Mouse (Mus musculus) lung, postnatal 0 days (tissue): Measurements from ENCODE around the gene Bahcc1.

Experiments
- CTCF ChIP-seq: IDR thresholded peaks from 2 replicates; pipeline ENCODE4 v1.5.1; 2016; ENCODE audit warnings: antibody characterized with exemption, mild to moderate bottlenecking
- EP300 ChIP-seq: IDR thresholded peaks from 2 replicates; pipeline ENCODE4 v1.6.1; 2016; ENCODE audit warnings: antibody characterized with exemption, mild to moderate bottlenecking, control low read depth

- no peak for TF ChIP-seq CTCF
- TF ChIP-seq EP300, result no peak
Measured at GRCm38 (mm10) chr11:120220963-120221827, 11.6 kb upstream of the Bahcc1 start.
